Mouse (Mus musculus) olfactory bulb, adult 2 months (tissue): ENCODE data around the gene Pcif1. TPM values are rescaled to one million over a fixed set of nuclear protein-coding genes. Genes with fewer than 3 reads are reported as not detected.
A peak's percentile ranks its signal among the peaks of the same experiment; 100 is the strongest.
"Not testable (repeated sequence)": the region's sequence is repeated elsewhere in the genome, so short reads cannot be mapped to it uniquely, and the experiment has no call there.

Experiments used
- H3K27ac ChIP-seq: fragments of 200-500 bp; 2 replicates; pipeline ENCODE4 v1.5.1; 2012; ENCODE audit warnings: low read depth, low read length; ENCODE audit not compliant: insufficient read depth
- H3K4me1 ChIP-seq: fragments of 200-500 bp; 2 replicates; pipeline ENCODE4 v1.6.1; 2012; ENCODE audit warnings: low read length; ENCODE audit not compliant: control insufficient read depth, insufficient read depth
- H3K4me3 ChIP-seq: fragments of 200-500 bp; 2 replicates; pipeline ENCODE4 v1.5.1; 2012; ENCODE audit warnings: mild to moderate bottlenecking, low read depth, low read length, moderate library complexity; ENCODE audit not compliant: insufficient read depth
- CTCF ChIP-seq: fragments of 200-500 bp; IDR thresholded peaks from 2 replicates; pipeline ENCODE4 v1.5.1; 2012; ENCODE audit warnings: low read depth, mild to moderate bottlenecking, low read length, moderate library complexity; ENCODE audit not compliant: insufficient read depth
- POLR2A ChIP-seq: fragments of 200-500 bp; IDR thresholded peaks from 2 replicates; pipeline ENCODE4 v1.6.1; 2012; ENCODE audit warnings: mild to moderate bottlenecking, low read depth, low read length, moderate library complexity; ENCODE audit not compliant: insufficient read depth
- WGBS: fragments of 180-500 bp; shearing (Covaris S2); methylation state at CpG from one replicate; pipeline ENCODE4 v1.1.7; 2018; 5-methylcytosine and 5-hydroxymethylcytosine counted together
- polyA plus RNA-seq: library from polyadenylated mRNA; stranded (reverse); fragments of >200 nt; gene quantifications from 2 replicates; pipeline ENCODE4 v1.2.4, GENCODE M21; 2012; ENCODE audit warnings: low replicate concordance; ENCODE audit not compliant: missing spikeins, insufficient read depth, insufficient read length

Pcif1 gene
- polyA plus RNA-seq, 1 experiment: not detected

DNA sequence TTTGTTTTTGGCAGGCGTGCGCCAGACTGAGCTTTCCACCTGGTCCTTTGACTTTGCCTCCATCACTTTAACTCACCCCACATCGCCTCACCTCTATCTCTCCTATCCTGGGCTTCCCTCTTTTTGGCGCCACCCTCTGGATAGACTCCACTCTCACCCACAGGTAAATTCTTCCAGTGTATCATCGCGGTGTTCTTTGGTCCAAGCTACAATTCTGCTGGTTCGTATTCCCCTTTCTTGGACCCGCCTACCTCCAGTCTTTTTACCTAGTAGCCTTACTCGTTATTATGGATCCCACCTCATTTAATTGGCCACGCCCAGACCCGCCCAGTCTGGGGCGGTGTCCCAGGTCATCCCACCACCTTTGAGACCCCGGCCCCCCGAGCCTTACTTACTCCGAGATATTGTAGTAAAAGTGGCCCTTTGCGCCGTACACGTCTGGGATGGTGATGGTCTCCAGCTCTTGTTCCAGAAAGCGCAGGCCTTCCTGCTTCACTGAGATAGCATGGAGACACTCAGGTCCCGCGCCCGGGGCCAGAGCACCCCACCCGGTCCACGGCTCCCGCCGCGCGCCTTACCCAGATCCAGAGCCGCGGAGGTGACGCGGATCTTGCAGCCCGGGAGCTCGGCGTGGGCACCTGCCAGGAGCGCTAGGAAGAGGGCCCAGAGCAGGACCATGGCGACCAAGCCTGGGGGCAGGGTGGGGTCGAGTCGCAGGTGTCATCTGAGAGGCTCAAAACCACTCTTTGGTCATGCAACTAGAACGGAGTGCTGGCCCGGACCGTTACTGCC lies 22.6 kb upstream of the Pcif1 start:
- peak overlapping the region; percentile 52 for H3K4me3 ChIP-seq
- H3K4me1 ChIP-seq: peaks cover 21% of the 10 kb centered on the region
- TF ChIP-seq POLR2A (no peak), CTCF (no peak)
- WGBS: 3% methylated on average over 42 of the region's 42 CpGs
- H3K27ac ChIP-seq: no peak overlapping the region

DNA sequence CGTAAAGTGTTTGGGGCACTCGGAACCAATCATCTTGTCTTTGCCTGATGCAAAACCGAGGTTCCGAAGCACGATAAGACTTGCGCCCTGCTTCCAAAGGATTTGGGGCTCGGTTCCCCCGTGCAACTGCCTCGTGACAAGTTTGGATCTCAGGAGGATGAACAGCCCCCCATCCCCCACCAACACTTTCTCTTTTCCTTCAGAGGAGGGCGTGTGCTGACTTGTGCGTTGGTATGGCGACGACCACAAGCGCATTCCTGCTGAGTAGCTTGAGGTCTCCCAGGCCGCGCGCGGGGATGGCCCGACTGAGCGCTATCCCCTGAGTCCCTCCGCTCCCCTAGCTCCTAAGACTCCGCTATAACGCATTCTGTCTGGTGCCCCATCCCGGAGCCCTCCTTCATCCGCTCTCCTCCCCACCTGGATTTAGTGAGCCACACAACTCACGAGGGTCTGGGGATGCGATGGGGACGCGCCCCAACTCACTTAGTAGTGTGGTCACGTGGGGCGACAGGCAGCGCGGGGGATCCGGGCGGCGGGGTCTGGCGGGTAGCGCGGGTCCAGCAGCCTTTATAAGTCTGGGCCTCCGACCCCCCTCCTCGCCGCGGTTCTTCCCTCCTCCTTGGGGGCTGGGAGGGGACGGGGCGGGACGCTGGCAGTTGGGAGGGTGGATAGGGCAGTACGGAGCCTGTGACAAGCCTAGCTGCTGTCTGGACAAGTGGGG lies 21.8 kb upstream of the Pcif1 start, which contains the start of gene Pltp:
Pltp (minus strand) TSS at position 611 of the 721 bp plus-strand sequence.
- TF ChIP-seq CTCF (no peak), POLR2A (no peak)
- Histone ChIP-seq H3K4me3 (peak within 1 kb of the TSS; percentile 52), H3K4me1 (peaks cover 23% of the 10 kb centered on the region), H3K27ac (no peak within 1 kb of the TSS)
- WGBS: under 1% methylated on average over 47 of the region's 47 CpGs

DNA sequence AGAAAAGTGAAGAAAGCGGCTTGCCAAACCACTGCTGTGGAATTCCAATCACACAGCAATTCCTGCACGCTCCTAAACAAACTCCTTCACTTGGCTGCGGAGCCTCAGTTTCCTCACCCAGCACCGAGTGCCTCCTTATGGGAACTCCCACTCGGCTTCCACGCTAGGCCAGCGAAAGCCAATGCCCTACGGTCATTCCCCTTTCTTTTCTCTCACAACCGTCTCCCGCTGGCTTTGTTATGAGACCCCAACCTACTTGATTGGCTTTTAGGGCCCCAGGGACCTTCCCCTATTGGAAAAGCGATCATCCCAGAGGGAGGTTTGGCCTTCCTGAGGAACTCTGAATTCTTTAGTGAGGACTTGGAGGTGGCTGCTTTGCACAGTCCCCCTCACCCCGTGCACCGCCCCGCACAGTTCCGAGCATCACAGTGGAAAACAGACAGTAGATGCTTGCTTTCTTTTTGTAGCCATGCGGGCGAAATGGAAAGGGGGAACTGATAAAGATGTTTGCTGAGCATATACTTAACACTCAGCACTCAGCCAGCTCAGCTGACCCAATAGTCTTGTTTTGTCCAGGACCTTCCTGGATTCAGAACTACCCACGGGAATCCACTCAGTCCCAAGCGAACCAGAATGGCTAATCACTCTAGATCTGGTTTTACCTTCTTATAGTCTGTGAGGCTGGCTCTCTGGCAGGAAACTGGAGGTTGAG lies 21.1 kb upstream of the Pcif1 start:
- peaks cover 25% of the 10 kb centered on the region for H3K4me1 ChIP-seq
- TF ChIP-seq POLR2A (no peak), CTCF (no peak)
- whole genome bisulfite sequencing: 17% methylated on average over 19 of the region's 19 CpGs
- no peak overlapping the region for H3K27ac ChIP-seq
- peak overlapping the region; percentile 52 for H3K4me3 ChIP-seq

DNA sequence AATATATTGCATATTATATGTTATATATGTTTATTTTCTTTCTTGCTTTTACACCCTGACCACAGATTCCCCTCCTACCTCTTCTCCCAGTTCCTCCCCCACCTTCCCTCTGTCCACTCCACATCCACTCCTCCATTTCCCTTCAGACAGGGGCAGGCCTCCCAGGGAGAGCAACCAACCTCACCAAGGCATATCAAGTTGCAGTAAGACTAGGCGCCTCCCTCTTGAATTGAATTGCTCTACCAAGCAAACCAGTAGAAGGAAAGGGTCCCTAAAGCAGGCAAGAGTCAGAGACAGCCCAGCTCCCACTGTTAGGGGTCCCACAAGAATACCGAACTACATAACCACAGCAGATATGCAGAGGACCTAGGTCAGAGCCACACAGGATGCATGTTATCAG lies 19.9 kb upstream of the Pcif1 start:
- no peak overlapping the region for H3K27ac ChIP-seq
- peaks cover 25% of the 10 kb centered on the region for H3K4me1 ChIP-seq
- no peak for TF ChIP-seq CTCF
- TF ChIP-seq POLR2A: no peak
- 81% methylated on average over 2 of the region's 2 CpGs for WGBS
- H3K4me3 ChIP-seq: no peak overlapping the region

DNA sequence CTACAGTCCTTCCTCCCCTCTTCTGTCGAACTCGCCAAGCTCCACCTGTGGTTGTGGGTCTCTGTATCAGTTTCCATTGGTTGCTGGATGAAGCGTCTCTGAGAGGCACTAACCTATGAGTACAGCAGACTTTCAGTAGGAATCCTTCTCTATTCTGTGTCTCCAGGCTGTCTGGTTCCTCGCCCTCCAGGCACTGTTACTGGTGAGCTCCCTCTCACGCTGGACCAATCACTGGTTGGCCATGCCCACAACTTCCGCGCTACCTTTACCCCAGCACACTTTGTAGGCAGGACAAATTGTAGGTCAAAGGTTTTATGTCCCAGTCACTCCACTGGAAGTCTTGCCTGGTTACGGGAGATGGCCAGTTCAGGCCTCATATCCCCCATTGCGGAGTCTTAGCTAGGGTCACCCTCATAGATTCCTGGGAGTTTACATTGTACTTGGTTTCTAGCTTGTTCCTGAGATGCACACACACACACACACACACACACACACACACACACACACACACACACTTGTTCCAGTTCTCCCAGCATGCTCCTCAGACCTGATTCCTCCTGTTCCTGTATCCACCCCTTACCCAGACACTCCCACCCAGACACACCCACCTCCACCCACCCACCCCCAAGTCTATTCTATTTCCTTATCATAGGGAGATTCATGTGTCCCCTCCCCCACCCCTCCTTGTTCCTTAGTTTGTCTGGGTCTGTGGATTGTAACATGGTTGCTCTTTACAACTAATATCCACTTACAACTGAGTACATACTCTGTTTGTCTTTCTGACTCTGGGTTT lies 19.3 kb upstream of the Pcif1 start:
- Histone ChIP-seq H3K4me1 (peaks cover 25% of the 10 kb centered on the region), H3K4me3 (no peak overlapping the region), H3K27ac (no peak overlapping the region)
- WGBS: 75% methylated on average over 9 of the region's 9 CpGs
- TF ChIP-seq POLR2A: no peak
- TF ChIP-seq CTCF: no peak

DNA sequence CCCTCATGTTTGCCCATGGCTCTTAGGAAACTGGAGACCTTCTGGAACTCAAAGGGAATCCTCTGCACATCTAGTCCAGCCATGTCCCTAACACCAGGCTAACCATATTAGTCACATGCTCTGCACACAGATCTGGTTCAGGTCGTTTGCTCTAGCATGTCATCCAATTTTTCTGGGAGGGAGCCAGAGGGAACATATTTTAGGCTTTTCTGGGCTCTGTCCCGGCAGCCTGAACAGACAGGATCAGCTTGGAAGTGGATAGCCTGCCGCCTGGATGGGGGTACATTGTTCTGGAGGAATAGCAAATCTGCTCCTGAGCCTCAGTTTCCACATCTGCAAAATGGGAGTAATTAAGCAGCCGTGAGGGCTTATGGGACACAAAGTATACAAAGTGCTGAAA lies 18.0 kb upstream of the Pcif1 start:
- Histone ChIP-seq H3K4me1 (peaks cover 25% of the 10 kb centered on the region), H3K27ac (no peak overlapping the region), H3K4me3 (no peak overlapping the region)
- TF ChIP-seq CTCF (no peak), POLR2A (no peak)
- WGBS: 70% methylated on average over 4 of the region's 4 CpGs

DNA sequence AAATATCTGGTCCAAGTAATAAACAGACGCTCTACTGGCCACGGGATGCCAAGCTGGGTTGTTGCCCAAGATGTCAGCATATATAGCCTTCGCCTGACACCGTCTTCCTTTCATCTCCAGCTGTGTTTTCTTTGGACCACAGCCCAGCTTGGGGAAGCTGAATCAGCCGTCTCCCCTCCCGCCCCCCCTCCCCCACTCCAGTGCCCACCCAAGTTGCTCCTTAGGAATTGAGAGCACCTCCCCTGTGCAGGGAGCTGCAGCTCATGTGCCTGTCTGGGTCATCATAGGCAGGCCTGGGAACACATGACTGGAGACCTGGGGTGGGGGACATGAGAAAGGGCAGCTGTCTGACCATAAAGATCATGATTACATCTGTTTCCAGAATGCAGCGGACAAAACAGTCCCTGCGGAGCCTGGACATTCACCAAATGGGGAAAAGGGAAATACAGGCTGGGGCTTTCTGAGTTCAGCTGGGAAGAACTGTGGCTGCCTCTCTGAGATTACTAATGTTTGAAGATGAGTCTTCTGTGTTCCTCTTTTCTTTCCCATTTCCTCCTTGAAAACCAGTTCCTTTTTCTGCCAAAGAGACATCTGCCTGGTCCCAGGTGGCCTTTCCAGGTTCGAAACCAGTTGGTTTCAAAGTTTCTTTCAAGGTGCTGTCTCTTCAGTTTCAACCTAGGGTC lies 16.8 kb upstream of the Pcif1 start:
- Histone ChIP-seq H3K4me3 (no peak overlapping the region), H3K4me1 (peaks cover 12% of the 10 kb centered on the region), H3K27ac (no peak overlapping the region)
- no peak for TF ChIP-seq CTCF
- TF ChIP-seq POLR2A: no peak
- 36% methylated on average over 9 of the region's 9 CpGs for WGBS

DNA sequence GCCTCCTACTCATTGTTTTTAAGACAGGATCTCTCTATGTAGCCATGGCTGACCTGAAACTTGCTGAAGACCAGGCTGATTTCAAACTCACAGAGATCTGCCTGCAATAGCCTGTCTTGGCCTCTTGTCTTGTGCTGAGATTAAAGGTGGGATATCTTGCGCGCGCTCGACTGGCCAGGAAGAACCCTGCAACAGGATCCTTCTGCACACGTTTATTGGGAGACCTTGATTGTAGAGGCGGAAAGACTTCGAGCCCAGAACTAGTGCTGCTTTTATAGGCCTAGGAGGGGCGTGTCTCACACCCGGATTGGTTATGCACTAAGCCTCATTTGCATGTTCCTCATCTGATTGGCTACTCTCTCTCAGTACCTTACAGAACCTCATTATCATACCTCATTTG lies 15.7 kb upstream of the Pcif1 start:
- H3K27ac ChIP-seq, H3K4me3 ChIP-seq, H3K4me1 ChIP-seq: not testable (repeated sequence)
- 93% methylated on average over 8 of the region's 9 CpGs for WGBS
